In the genomic region with DNA sequence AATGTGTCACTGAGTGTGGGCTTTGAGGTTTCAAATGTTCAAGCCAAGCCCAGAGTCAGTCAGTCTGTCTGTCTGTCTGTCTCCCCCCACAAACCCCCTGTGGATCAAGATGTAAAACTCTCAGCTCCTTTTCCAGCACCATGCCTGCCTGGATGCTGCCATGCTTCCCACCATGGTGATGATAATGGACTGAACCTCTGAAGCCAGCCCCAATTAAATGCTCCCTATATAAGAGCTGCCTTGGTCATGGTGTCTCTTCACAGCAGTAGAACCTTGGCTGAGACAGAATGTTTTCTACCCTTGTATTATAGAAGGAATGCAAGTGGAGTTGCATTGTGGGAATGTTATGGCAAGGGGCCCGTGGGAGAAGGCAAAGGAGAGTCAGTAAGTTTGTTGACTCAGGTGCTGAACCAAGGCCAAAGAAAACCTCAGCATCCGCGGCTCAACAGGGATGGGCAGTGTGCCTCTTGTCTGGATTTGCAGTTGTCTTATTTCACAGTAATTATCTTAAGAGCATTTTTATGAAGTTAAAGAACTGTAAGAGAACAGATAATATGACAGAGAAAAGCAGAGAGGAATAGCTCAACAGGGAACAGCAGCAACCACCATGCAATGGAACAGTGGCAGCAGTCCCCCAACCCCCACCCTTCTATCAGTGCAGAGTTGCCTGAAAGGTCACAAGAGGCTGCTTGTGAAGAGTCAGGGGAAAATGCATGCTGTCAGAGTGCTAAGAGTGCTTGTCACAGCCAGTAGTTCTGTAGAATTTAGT, we compare ENCODE assay signal across 7 mouse cellular contexts. TPM values are rescaled to one million over a fixed set of nuclear protein-coding genes. Genes with fewer than 3 reads are reported as not detected.
DNase-seq lines count a peak whose midpoint lies in the region; TF ChIP-seq lines count a peak whose summit lies in the region.

No protein-coding gene starts in this region.

- no peaks in the 10 kb centered on the region for H3K79me2 ChIP-seq in macrophage (ENCODE audit: inconsistent target)

- no peaks in the 10 kb centered on the region for H3K27me3 ChIP-seq in heart, embryonic 10.5 days (ENCODE audit: insufficient read depth, poor library complexity, severe bottlenecking)

- peaks cover 18% of the 10 kb centered on the region for H3K4me1 ChIP-seq in heart, embryonic 10.5 days

- WGBS in heart, embryonic 10.5 days, result 44% methylated on average over 3 of the region's 3 CpGs
- 96% methylated on average over 3 of the region's 3 CpGs for WGBS in macrophage (ENCODE audit: missing documents)

- no peaks in the 10 kb centered on the region for H3K36me3 ChIP-seq in heart, embryonic 10.5 days
- H3K36me3 ChIP-seq in macrophage (ENCODE audit: inconsistent target), result no peaks in the 10 kb centered on the region

- no peak for DNase-seq in layer of hippocampus, adult 2 months (ENCODE audit: low spot score in 2 of 2)
- no peak for DNase-seq in layer of hippocampus, adult 9-11 months
- peak; percentile 50 for DNase-seq in embryo, embryonic 10.5 days (ENCODE audit: low spot score)
- DNase-seq in heart, embryonic 10.5 days (ENCODE audit: low spot score), result peak; percentile 75
- DNase-seq in layer of hippocampus, postnatal 25 days (ENCODE audit: extremely low spot score in 1 of 2, low spot score in 1 of 2), result no peak
- DNase-seq in gastrocnemius, adult 18-20 months (ENCODE audit: low spot score), result no peak

- no peaks in the 10 kb centered on the region for H3K9me3 ChIP-seq in heart, embryonic 10.5 days

- no peak for TF ChIP-seq CTCF in layer of hippocampus, adult 2 months (conservative IDR thresholded peaks at IDR 0.05)

- H3K4me3 ChIP-seq in layer of hippocampus, adult 2 months, result no peak overlapping the region
- H3K4me3 ChIP-seq in heart, embryonic 10.5 days, result no peak overlapping the region
- no peak overlapping the region for H3K4me3 ChIP-seq in macrophage (ENCODE audit: inconsistent target)

- peak overlapping the region; percentile 71 for H3K27ac ChIP-seq in layer of hippocampus, adult 2 months
- H3K27ac ChIP-seq in heart, embryonic 10.5 days, result peak overlapping the region; percentile 10; the same call in 1 of the 2 replicates
- H3K27ac ChIP-seq in macrophage, result 0 out of 2 replicates have a peak overlapping the region, but pooled peaks have one; percentile 12

RNA-seq across cellular contexts. Expression of a gene that starts 56.5 kb away (rescaled TPM):
- 10 to 100 TPM; 51.4 to 55.3 TPM for total RNA-seq in layer of hippocampus, adult 2 months (2021)
- 18.9 and 20.6 TPM in 2 replicates for polyA plus RNA-seq in heart, embryonic 10.5 days (2016; fragmentation: Nextera tagmentation; extraction: Ambion mirVana)
- total RNA-seq in macrophage (2018; cell fraction: chromatin; rRNA removed), result 100 to 1,000 TPM in 6 of 26 experiments, 10 to 100 TPM in 20; 10.9 to 200 (median 52.2) TPM
- total RNA-seq in macrophage (2018; cell fraction: cytosol; rRNA removed), result 100 to 1,000 TPM in 14 of 26 experiments, 10 to 100 TPM in 12; 16.8 to 272 (median 104) TPM
- total RNA-seq in macrophage (2018; cell fraction: nucleus; rRNA removed), result 100 to 1,000 TPM in 9 of 26 experiments, 10 to 100 TPM in 17; 16.5 to 264 (median 75.3) TPM
- polyA plus RNA-seq in macrophage (2018), result 120 to 232 TPM (median 153 TPM) in 3 replicates
- total RNA-seq in layer of hippocampus, postnatal 25 days (2021), result 10 to 100 TPM; 45.4 to 51.1 TPM
- 10 to 100 TPM; 17.0 to 40.1 TPM for total RNA-seq in gastrocnemius, adult 18-20 months (2021)

RNA-seq across cellular contexts. Expression of a gene that starts 56.6 kb away (rescaled TPM):
- 1 to 10 TPM; 8.5 to 8.6 TPM for total RNA-seq in layer of hippocampus, adult 2 months (2021)
- 22.1 and 23.6 TPM in 2 replicates for polyA plus RNA-seq in heart, embryonic 10.5 days (2016; fragmentation: Nextera tagmentation; extraction: Ambion mirVana)
- 10 to 100 TPM in 19 of 26 experiments, 1 to 10 TPM in 7; 1.1 to 48.5 (median 24.5) TPM for total RNA-seq in macrophage (2018; cell fraction: chromatin; rRNA removed)
- total RNA-seq in macrophage (2018; cell fraction: cytosol; rRNA removed), result 1 to 10 TPM; 1.6 to 6.6 (median 4.3) TPM
- total RNA-seq in macrophage (2018; cell fraction: nucleus; rRNA removed), result 10 to 100 TPM in 16 of 26 experiments, 1 to 10 TPM in 9, under 1 TPM in 1; 0.98 to 36.0 (median 13.1) TPM
- polyA plus RNA-seq in macrophage (2018), result 3.9 to 8.9 TPM (median 4.9 TPM) in 3 replicates
- 1 to 10 TPM; 5.1 to 8.4 TPM for total RNA-seq in layer of hippocampus, postnatal 25 days (2021)
- total RNA-seq in gastrocnemius, adult 18-20 months (2021), result 1 to 10 TPM; 2.0 to 2.6 TPM

Comparison
In these comparisons a context has a peak if more than half of its experiments do, and no peak if none do; other contexts are left out.
1. DNase-seq: peak in embryo, embryonic 10.5 days (single experiment) and heart, embryonic 10.5 days (single experiment); none in layer of hippocampus, adult 2 months (0 of 2), layer of hippocampus, adult 9-11 months (single experiment), layer of hippocampus, postnatal 25 days (0 of 2) and gastrocnemius, adult 18-20 months (single experiment).
2. H3K27ac ChIP-seq: peak in every context shown above with its lines; median percentile 71 in layer of hippocampus, adult 2 months; 12 in macrophage; 10 in heart, embryonic 10.5 days.